Mouse (Mus musculus) limb, embryonic 14.5 days (tissue): ENCODE data around the gene Cox7c. TPM values are rescaled to one million over a fixed set of nuclear protein-coding genes. Genes with fewer than 3 reads are reported as not detected.
"Not testable (repeated sequence)": the region's sequence is repeated elsewhere in the genome, so short reads cannot be mapped to it uniquely, and the experiment has no call there.

Experiments used
- ATAC-seq: fragments of 200-750 bp; cut with Nextera tagmentation; 2 replicates; pipeline ENCODE4 v1.8.0; 2017; ENCODE audit warnings: low read depth, moderate number of reproducible peaks, moderate TSS enrichment; ENCODE audit not compliant: low FRiP score
- DNase-seq: peaks from one replicate; pipeline ENCODE4 v3.0.0-alpha.2; 2015; ENCODE audit warnings: low spot score
- H3K27ac ChIP-seq: fragments of 300-500 bp; sonication (generic); replicated peaks from 2 replicates; pipeline ENCODE4 v1.5.1; 2014; ENCODE audit warnings: low read depth, mild to moderate bottlenecking, low read length, moderate library complexity, mixed read lengths
- H3K27me3 ChIP-seq: fragments of 300-500 bp; sonication (generic); 2 replicates; pipeline ENCODE4 v1.6.1; 2014; ENCODE audit warnings: low read length, mixed read lengths; ENCODE audit not compliant: control insufficient read depth, insufficient read depth
- H3K36me3 ChIP-seq: fragments of 300-500 bp; sonication (generic); 2 replicates; pipeline ENCODE4 v1.6.1; 2014; ENCODE audit warnings: mild to moderate bottlenecking, low read length, moderate library complexity, mixed read lengths; ENCODE audit not compliant: control insufficient read depth, insufficient read depth
- H3K4me1 ChIP-seq: fragments of 300-500 bp; sonication (generic); 2 replicates; pipeline ENCODE4 v1.6.1; 2014; ENCODE audit warnings: antibody characterized with exemption, low read length, mixed read lengths; ENCODE audit not compliant: control insufficient read depth, insufficient read depth
- H3K4me2 ChIP-seq: fragments of 300-500 bp; sonication (generic); replicated peaks from 2 replicates; pipeline ENCODE4 v1.6.1; 2014; ENCODE audit warnings: low read depth, mild to moderate bottlenecking, low read length, moderate library complexity; ENCODE audit not compliant: severe bottlenecking
- H3K4me3 ChIP-seq: fragments of 300-500 bp; sonication (generic); replicated peaks from 2 replicates; pipeline ENCODE4 v1.5.1; 2014; ENCODE audit warnings: low read length
- H3K9ac ChIP-seq: fragments of 300-500 bp; sonication (generic); 2 replicates; pipeline ENCODE4 v1.6.1; 2014; ENCODE audit warnings: mild to moderate bottlenecking, low read depth, low read length, moderate library complexity; ENCODE audit not compliant: severe bottlenecking
- H3K9me3 ChIP-seq: fragments of 300-500 bp; sonication (generic); 2 replicates; pipeline ENCODE4 v1.6.1; 2016; ENCODE audit warnings: low read length; ENCODE audit not compliant: control insufficient read depth
- POLR2A ChIP-seq: fragments of 200-500 bp; IDR thresholded peaks from 2 replicates; pipeline ENCODE4 v1.8.0; 2012; ENCODE audit warnings: inconsistent platforms, mild to moderate bottlenecking, moderate library complexity, borderline replicate concordance; ENCODE audit not compliant: insufficient read depth, insufficient read length; ENCODE audit errors: extremely low read depth
- WGBS: fragments of 180-500 bp; shearing (Covaris S2); extraction: QIAGEN DNeasy Blood & Tissue Kit; methylation state at CpG from one replicate; pipeline ENCODE4 v1.1.7; 2014; 5-methylcytosine and 5-hydroxymethylcytosine counted together
- polyA plus RNA-seq, 2 experiments: library from polyadenylated mRNA; depleted of rRNA in 1 of 2; stranded (reverse) in 1 of 2; unstranded in 1 of 2; fragments of >200 nt; fragmentation: Nextera tagmentation in 1 of 2; extraction: Ambion mirVana in 1 of 2; gene quantifications; 2 replicates each; pipeline versions ENCODE4 v1.2.1 to v1.2.3; 2012 to 2014

Gene Cox7c
- 696 and 714 TPM in 2 replicates for polyA plus RNA-seq (2012; rRNA removed)
- polyA plus RNA-seq (2014; fragmentation: Nextera tagmentation; extraction: Ambion mirVana): 588 and 649 TPM in 2 replicates

GRCm38 (mm10) chr13:86046254-86046951 is at the start of gene Cox7c:
Gene Cox7c, minus strand, starts transcription at chr13:86046904.
- H3K4me1 ChIP-seq: no peaks in the 10 kb centered on the region
- no peaks in the 10 kb centered on the region for H3K27me3 ChIP-seq
- H3K27ac ChIP-seq: peak within 1 kb of the TSS; percentile 89
- DNase-seq (peak; percentile 94), ATAC-seq (peak; percentile 99)
- peaks cover 22% of the 10 kb centered on the region for H3K36me3 ChIP-seq
- TF ChIP-seq POLR2A: peak; percentile 81; the same call in 1 of the 2 replicates
- peak within 1 kb of the TSS; percentile 50 for H3K4me2 ChIP-seq
- H3K9ac ChIP-seq: peak within 1 kb of the TSS; percentile 94
- peak within 1 kb of the TSS; percentile 76 for H3K4me3 ChIP-seq
- no peaks in the 10 kb centered on the region for H3K9me3 ChIP-seq
- WGBS: under 1% methylated on average over 42 of the region's 51 CpGs

- no peak overlapping the region for H3K27ac ChIP-seq
- no peaks in the 10 kb centered on the region for H3K27me3 ChIP-seq
- no peak overlapping the region for H3K4me3 ChIP-seq
- no peak for TF ChIP-seq POLR2A
- no peaks in the 10 kb centered on the region for H3K4me1 ChIP-seq
- WGBS: 52% methylated on average over 3 of the region's 3 CpGs
- DNase-seq (no peak), ATAC-seq (no peak)
- no peaks in the 10 kb centered on the region for H3K36me3 ChIP-seq
- no peak overlapping the region for H3K4me2 ChIP-seq
- no peaks in the 10 kb centered on the region for H3K9me3 ChIP-seq
- H3K9ac ChIP-seq: no peak overlapping the region
Measured at GRCm38 (mm10) chr13:86068011-86068724, 21.5 kb upstream of the Cox7c start.

- DNase-seq (no peak), ATAC-seq (no peak)
- Histone ChIP-seq H3K4me3 (no peak overlapping the region), H3K36me3 (no peaks in the 10 kb centered on the region), H3K27me3 (no peaks in the 10 kb centered on the region), H3K27ac (no peak overlapping the region), H3K9me3 (no peaks in the 10 kb centered on the region), H3K9ac (no peak overlapping the region), H3K4me2 (no peak overlapping the region), H3K4me1 (no peaks in the 10 kb centered on the region)
- TF ChIP-seq POLR2A: no peak
Measured at GRCm38 (mm10) chr13:86067508-86067907, 20.8 kb upstream of the Cox7c start.

GRCm38 (mm10) chr13:86054091-86054490 is 7.4 kb upstream of the Cox7c start:
- H3K9ac ChIP-seq, H3K4me1 ChIP-seq, ATAC-seq, H3K4me3 ChIP-seq, H3K4me2 ChIP-seq, H3K27ac ChIP-seq, H3K9me3 ChIP-seq, H3K36me3 ChIP-seq, H3K27me3 ChIP-seq: not testable (repeated sequence)
- 18% methylated on average over 8 of the region's 8 CpGs for WGBS
- peak; percentile 14 for DNase-seq

GRCm38 (mm10) chr13:86004907-86005675 is 41.6 kb downstream of the Cox7c start:
- H3K4me2 ChIP-seq: no peak overlapping the region
- no peak overlapping the region for H3K27ac ChIP-seq
- no peaks in the 10 kb centered on the region for H3K4me1 ChIP-seq
- no peak for TF ChIP-seq POLR2A
- no peaks in the 10 kb centered on the region for H3K9me3 ChIP-seq
- DNase-seq (no peak), ATAC-seq (no peak)
- H3K4me3 ChIP-seq: no peak overlapping the region
- WGBS: 71% methylated on average over 7 of the region's 7 CpGs
- no peak overlapping the region for H3K9ac ChIP-seq
- H3K27me3 ChIP-seq: no peaks in the 10 kb centered on the region
- no peaks in the 10 kb centered on the region for H3K36me3 ChIP-seq
